In the genomic region with DNA sequence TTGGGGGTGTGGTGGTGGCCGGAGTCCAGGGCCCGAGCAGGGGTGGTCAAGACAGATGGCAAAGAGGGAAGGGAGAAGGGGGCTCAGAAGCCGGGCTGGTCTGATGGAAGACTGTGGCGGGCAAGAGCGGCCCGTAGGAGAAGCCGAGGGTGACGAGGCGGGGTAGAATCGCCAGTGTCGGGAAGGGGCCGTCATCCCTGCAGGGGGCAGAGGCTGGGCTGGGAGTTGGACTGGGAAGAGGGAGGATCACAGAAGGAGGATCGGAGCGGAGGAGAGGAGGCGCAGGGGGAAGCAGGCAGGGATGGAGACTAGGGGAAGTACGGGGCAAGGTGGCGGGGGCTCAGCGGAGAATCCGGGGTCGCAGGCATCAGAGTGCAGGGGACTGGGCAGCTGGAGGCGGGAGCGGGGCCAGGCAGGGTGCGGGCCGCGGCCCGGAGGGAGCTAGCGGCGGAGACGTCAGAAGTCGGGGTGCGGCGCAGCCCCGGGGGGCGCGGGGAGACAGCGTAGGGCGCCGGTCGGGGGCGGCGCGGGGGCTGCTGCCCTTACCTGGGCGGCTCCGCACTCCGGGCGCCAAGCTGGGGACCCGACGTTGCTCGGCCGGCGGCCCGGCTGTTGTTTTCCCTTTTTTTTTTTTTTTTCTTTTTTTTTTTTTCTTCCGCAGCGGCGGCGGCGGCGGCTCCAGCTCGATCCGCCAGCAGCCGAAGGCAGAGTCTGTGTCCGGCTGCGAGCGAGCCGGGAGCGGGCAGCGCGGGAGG, we compare ENCODE assay signal across 8 mouse cellular contexts. TPM values are rescaled to one million over a fixed set of nuclear protein-coding genes. Genes with fewer than 3 reads are reported as not detected.
A peak's percentile ranks its signal among the peaks of the same experiment; 100 is the strongest.
DNase-seq lines count a peak whose midpoint lies in the region; ATAC-seq lines count a peak whose summit lies in the region.

TSS of gene Grik4 (minus strand) at position 713 of the 755 bp plus-strand sequence.

- peak; percentile 76 for ATAC-seq in lung, embryonic 15.5 days (ENCODE audit: borderline replicate concordance, extremely low read depth, low FRiP score, low TSS enrichment)
- peak; percentile 74 for ATAC-seq in forebrain, embryonic 15.5 days (replicated peaks)
- ATAC-seq in kidney, embryonic 15.5 days (replicated peaks; ENCODE audit: low FRiP score), result peak; percentile 53
- ATAC-seq in liver, embryonic 15.5 days (ENCODE audit: insufficient read depth), result peak; percentile 49; the same call in 1 of the 2 replicates

- H3K9me3 ChIP-seq in lung, embryonic 15.5 days, result no peaks in the 10 kb centered on the region
- H3K9me3 ChIP-seq in forebrain, embryonic 15.5 days, result no peaks in the 10 kb centered on the region
- H3K9me3 ChIP-seq in kidney, embryonic 15.5 days (replicated peaks), result no peaks in the 10 kb centered on the region
- H3K9me3 ChIP-seq in liver, embryonic 15.5 days (replicated peaks), result no peaks in the 10 kb centered on the region

- H3K4me3 ChIP-seq in lung, embryonic 15.5 days, result peak within 1 kb of the TSS; percentile 81
- peak within 1 kb of the TSS; percentile 53 for H3K4me3 ChIP-seq in brown adipose tissue, adult 24 weeks (ENCODE audit: insufficient read depth, low read depth, low read length)
- H3K4me3 ChIP-seq in forebrain, embryonic 15.5 days, result peak within 1 kb of the TSS; percentile 53
- H3K4me3 ChIP-seq in kidney, embryonic 15.5 days (replicated peaks), result peak within 1 kb of the TSS; percentile 83
- H3K4me3 ChIP-seq in liver, embryonic 15.5 days (replicated peaks), result peak within 1 kb of the TSS; percentile 52

- peaks cover 26% of the 10 kb centered on the region for H3K4me1 ChIP-seq in lung, embryonic 15.5 days
- no peaks in the 10 kb centered on the region; the same call in 1 of the 2 replicates for H3K4me1 ChIP-seq in brown adipose tissue, adult 24 weeks (ENCODE audit: control insufficient read depth, insufficient read depth, insufficient read length, low read length)
- peaks cover 13% of the 10 kb centered on the region for H3K4me1 ChIP-seq in forebrain, embryonic 15.5 days
- peaks cover 24% of the 10 kb centered on the region for H3K4me1 ChIP-seq in kidney, embryonic 15.5 days
- no peaks in the 10 kb centered on the region; the same call in 1 of the 2 replicates for H3K4me1 ChIP-seq in liver, embryonic 15.5 days (replicated peaks)

- peak within 1 kb of the TSS; percentile 100 for H3K4me2 ChIP-seq in lung, embryonic 15.5 days
- peak within 1 kb of the TSS; percentile 88 for H3K4me2 ChIP-seq in forebrain, embryonic 15.5 days (replicated peaks)
- peak within 1 kb of the TSS; percentile 100 for H3K4me2 ChIP-seq in kidney, embryonic 15.5 days
- H3K4me2 ChIP-seq in liver, embryonic 15.5 days, result peak within 1 kb of the TSS; percentile 76

- peak within 1 kb of the TSS; percentile 63 for H3K27ac ChIP-seq in lung, embryonic 15.5 days
- no peak within 1 kb of the TSS for H3K27ac ChIP-seq in brown adipose tissue, adult 24 weeks (replicated peaks; ENCODE audit: low read depth, low read length)
- H3K27ac ChIP-seq in forebrain, embryonic 15.5 days (replicated peaks), result peak within 1 kb of the TSS; percentile 23; the same call in 1 of the 2 replicates
- peak within 1 kb of the TSS; percentile 67 for H3K27ac ChIP-seq in kidney, embryonic 15.5 days
- no peak within 1 kb of the TSS for H3K27ac ChIP-seq in liver, embryonic 15.5 days (replicated peaks)

- H3K36me3 ChIP-seq in lung, embryonic 15.5 days, result no peaks in the 10 kb centered on the region
- H3K36me3 ChIP-seq in forebrain, embryonic 15.5 days, result no peaks in the 10 kb centered on the region
- H3K36me3 ChIP-seq in kidney, embryonic 15.5 days, result no peaks in the 10 kb centered on the region
- no peaks in the 10 kb centered on the region for H3K36me3 ChIP-seq in liver, embryonic 15.5 days (replicated peaks)

- no peak for DNase-seq in lung, adult 18-20 months
- peak; percentile 63 for DNase-seq in retina, postnatal 1 day
- DNase-seq in urinary bladder, postnatal 36 days (ENCODE audit: low spot score in 2 of 2), result no peak

- peak within 1 kb of the TSS; percentile 82 for H3K9ac ChIP-seq in lung, embryonic 15.5 days
- peak within 1 kb of the TSS; percentile 61 for H3K9ac ChIP-seq in forebrain, embryonic 15.5 days (replicated peaks)
- peak within 1 kb of the TSS; percentile 89 for H3K9ac ChIP-seq in kidney, embryonic 15.5 days
- no peak within 1 kb of the TSS for H3K9ac ChIP-seq in liver, embryonic 15.5 days

- WGBS in lung, embryonic 15.5 days, result under 1% methylated on average over 54 of the region's 68 CpGs
- WGBS in forebrain, embryonic 15.5 days, result under 1% methylated on average over 52 of the region's 68 CpGs
- WGBS in kidney, embryonic 15.5 days, result 2% methylated on average over 56 of the region's 68 CpGs
- 1% methylated on average over 59 of the region's 68 CpGs for WGBS in liver, embryonic 15.5 days (ENCODE audit: insufficient replicate concordance)

- H3K27me3 ChIP-seq in lung, embryonic 15.5 days, result peaks cover 7% of the 10 kb centered on the region; the same call in 1 of the 2 replicates
- H3K27me3 ChIP-seq in forebrain, embryonic 15.5 days, result no peaks in the 10 kb centered on the region
- peaks cover 19% of the 10 kb centered on the region for H3K27me3 ChIP-seq in kidney, embryonic 15.5 days
- H3K27me3 ChIP-seq in liver, embryonic 15.5 days, result peaks cover 90% of the 10 kb centered on the region

RNA-seq across cellular contexts. Expression of gene Grik4, which starts in this region (rescaled TPM):
- polyA plus RNA-seq in lung, embryonic 15.5 days (2015; fragmentation: Nextera tagmentation; extraction: Ambion mirVana), result 3.1 and 3.2 TPM in 2 replicates
- 0.21 and 0.36 TPM in 2 replicates for polyA plus RNA-seq in brown adipose tissue, adult 24 weeks (2012; ENCODE audit: insufficient read depth, insufficient read length, missing spikeins)
- polyA plus RNA-seq in forebrain, embryonic 15.5 days (2015; fragmentation: Nextera tagmentation; extraction: Ambion mirVana), result 3.8 and 4.4 TPM in 2 replicates
- 3.5 and 4.0 TPM in 2 replicates for polyA plus RNA-seq in kidney, embryonic 15.5 days (2015; fragmentation: Nextera tagmentation; extraction: Ambion mirVana)
- 0.41 TPM in 2 replicates for polyA plus RNA-seq in liver, embryonic 15.5 days (2015; fragmentation: Nextera tagmentation; extraction: Ambion mirVana)

Comparison
In these comparisons a context has a peak if more than half of its experiments do, and no peak if none do; other contexts are left out.
1. Peak in ATAC-seq, H3K4me3 ChIP-seq and H3K4me2 ChIP-seq in liver, embryonic 15.5 days; RNA of the gene not detected or under 1 TPM.
2. H3K27ac ChIP-seq: peak in lung, embryonic 15.5 days (single experiment), forebrain, embryonic 15.5 days (single experiment) and kidney, embryonic 15.5 days (single experiment); none in brown adipose tissue, adult 24 weeks (single experiment) and liver, embryonic 15.5 days (single experiment).
3. Peak in every context shown above with its lines, with median percentiles within 50 percentile points of each other: ATAC-seq, H3K4me2 ChIP-seq and H3K4me3 ChIP-seq.